Mouse (Mus musculus) E14TG2a.4 (cell line): ENCODE data around the gene Tspo2.

Source experiments
- H3K27me3 ChIP-seq: 2 replicates; pipeline ENCODE4 v1.6.1; 2014; ENCODE audit warnings: low read length, control low read depth; ENCODE audit not compliant: insufficient read depth
- H3K36me3 ChIP-seq: 2 replicates; pipeline ENCODE4 v1.6.1; 2014; ENCODE audit warnings: low read length, control low read depth; ENCODE audit not compliant: insufficient read depth
- H3K4me1 ChIP-seq: replicated peaks from 2 replicates; pipeline ENCODE4 v1.6.1; 2014; ENCODE audit warnings: low read depth, low read length, control low read depth
- H3K4me3 ChIP-seq: replicated peaks from 2 replicates; pipeline ENCODE4 v1.5.1; 2014; ENCODE audit warnings: mild to moderate bottlenecking, low read length
- H3K9me3 ChIP-seq: 2 replicates; pipeline ENCODE4 v1.6.1; 2014; ENCODE audit warnings: low read length, control low read depth
- CTCF ChIP-seq: conservative IDR thresholded peaks from 2 replicates; pipeline ENCODE4 v1.5.1; 2014; ENCODE audit warnings: low read length
- NANOG ChIP-seq: IDR thresholded peaks from 2 replicates; pipeline ENCODE4 v1.6.1; 2014; ENCODE audit warnings: borderline replicate concordance, low read length, mixed read lengths
- POU5F1 ChIP-seq: IDR thresholded peaks from 2 replicates; pipeline ENCODE4 v1.6.1; 2014; ENCODE audit warnings: low read length, borderline replicate concordance

Tspo2 gene

DNA sequence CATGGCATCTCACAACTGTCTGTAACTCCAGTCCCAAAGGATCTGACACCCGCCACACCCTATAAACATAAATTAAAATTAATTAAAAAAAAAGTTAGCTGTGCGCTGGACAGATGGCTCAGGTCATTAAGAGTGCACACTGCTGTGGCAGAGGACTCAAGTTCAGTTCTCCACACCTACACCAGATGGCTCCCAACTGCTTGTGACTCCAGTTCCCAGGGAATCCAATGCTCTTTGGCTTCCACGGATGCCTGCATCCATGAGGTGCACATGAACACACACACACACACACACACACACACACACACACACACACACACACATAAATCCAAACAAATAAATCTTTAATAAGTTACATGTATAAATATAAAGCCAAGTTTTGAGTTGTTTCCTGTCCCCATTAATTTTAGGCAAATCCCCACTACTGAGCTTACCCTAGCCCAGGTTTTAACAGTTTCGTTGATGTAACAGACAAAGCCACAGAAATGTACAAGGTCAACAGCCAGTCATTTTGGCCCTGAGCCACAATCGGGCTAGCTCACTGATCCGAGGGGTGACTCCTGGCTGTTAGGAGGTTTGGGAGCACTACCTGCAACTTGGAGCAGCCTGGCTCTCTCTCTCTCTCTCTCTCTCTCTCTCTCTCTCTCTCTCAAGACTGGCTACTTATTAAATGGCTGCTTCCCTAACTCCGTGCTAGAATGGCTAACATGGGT lies 8.4 kb downstream of the Tspo2 start:
- Histone ChIP-seq H3K4me3 (peak overlapping the region; percentile 21; the same call in 1 of the 2 replicates), H3K36me3 (no peaks in the 10 kb centered on the region), H3K4me1 (peaks cover 30% of the 10 kb centered on the region), H3K27me3 (no peaks in the 10 kb centered on the region), H3K9me3 (no peaks in the 10 kb centered on the region)
- TF ChIP-seq CTCF, result no peak
- TF ChIP-seq POU5F1, result no peak
- no peak for TF ChIP-seq NANOG

DNA sequence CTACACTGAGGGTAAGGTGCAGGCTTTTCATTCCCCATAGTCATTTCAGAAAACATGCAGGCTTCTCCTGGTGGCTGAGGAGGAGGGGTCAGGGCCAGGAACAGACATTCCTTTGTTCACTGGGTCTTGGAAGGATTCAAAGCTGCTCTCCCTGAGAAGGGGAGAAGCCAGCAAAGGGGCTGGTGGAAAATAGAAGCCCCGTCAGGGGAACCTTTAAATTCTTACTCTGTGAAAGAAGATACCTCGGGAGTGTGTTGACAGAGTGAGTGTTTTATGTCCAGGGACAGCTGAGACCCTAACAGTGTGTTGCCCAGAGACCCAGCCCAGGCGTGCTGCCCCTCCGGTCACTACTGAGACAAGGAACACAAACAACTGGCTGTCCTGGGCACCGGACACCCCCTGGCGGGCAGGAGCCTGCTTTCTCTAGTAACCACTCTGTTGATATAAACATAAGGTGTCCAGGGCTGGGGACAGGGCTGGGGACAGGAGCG lies 13.9 kb downstream of the Tspo2 start:
- no peak overlapping the region for H3K4me3 ChIP-seq
- H3K9me3 ChIP-seq, result no peaks in the 10 kb centered on the region
- H3K27me3 ChIP-seq, result no peaks in the 10 kb centered on the region
- H3K4me1 ChIP-seq, result peaks cover 62% of the 10 kb centered on the region
- H3K36me3 ChIP-seq, result no peaks in the 10 kb centered on the region
- TF ChIP-seq CTCF, result no peak
- TF ChIP-seq POU5F1, result no peak
- no peak for TF ChIP-seq NANOG

DNA sequence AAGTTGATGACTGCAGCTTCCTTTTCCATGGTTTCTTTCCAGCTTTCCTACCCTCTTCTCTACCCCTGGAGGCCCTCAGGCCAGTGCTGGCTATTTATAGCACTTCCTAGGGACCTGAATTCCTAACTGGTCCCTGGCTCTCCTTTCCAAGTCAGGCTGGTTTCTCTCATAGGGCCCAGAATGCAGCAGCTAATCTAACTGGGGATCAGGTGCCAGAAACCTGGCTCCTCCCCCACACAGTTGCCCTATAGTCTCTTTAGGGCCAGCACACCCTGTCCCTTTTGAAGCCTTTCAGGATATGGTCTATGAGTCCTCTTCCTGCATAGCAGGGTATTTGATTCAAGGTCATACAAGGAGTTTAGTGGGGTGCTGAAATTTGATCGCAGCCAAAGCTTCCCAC lies 14.8 kb downstream of the Tspo2 start:
- no peak overlapping the region for H3K4me3 ChIP-seq
- H3K36me3 ChIP-seq, result no peaks in the 10 kb centered on the region
- peaks cover 72% of the 10 kb centered on the region for H3K4me1 ChIP-seq
- H3K27me3 ChIP-seq, result no peaks in the 10 kb centered on the region
- TF ChIP-seq CTCF, result no peak
- no peak for TF ChIP-seq POU5F1
- no peak for TF ChIP-seq NANOG
- H3K9me3 ChIP-seq, result no peaks in the 10 kb centered on the region

DNA sequence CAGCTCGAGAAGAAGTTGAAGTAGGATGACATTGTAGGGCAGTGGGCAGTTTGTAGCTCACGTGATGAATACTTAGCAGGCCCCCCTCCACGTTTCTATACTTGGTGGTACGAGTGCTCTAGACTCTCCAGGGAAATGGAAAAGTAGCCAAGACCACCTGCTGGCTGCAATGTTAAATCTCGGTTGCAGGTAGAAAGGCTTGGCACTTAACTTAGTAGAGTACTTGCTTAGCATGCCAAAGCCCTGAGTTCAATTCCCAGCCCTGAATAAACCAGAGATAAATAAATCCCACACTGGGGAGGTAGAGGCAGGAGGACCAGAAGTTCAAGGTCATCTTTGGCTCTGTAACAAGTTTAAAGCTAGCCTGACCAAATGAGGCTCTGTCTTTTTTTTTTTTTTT lies 16.8 kb downstream of the Tspo2 start:
- H3K4me1 ChIP-seq, result peaks cover 91% of the 10 kb centered on the region
- H3K4me3 ChIP-seq, result no peak overlapping the region
- H3K36me3 ChIP-seq, result no peaks in the 10 kb centered on the region
- no peaks in the 10 kb centered on the region for H3K9me3 ChIP-seq
- TF ChIP-seq NANOG (no peak), CTCF (no peak), POU5F1 (no peak)
- no peaks in the 10 kb centered on the region for H3K27me3 ChIP-seq

DNA sequence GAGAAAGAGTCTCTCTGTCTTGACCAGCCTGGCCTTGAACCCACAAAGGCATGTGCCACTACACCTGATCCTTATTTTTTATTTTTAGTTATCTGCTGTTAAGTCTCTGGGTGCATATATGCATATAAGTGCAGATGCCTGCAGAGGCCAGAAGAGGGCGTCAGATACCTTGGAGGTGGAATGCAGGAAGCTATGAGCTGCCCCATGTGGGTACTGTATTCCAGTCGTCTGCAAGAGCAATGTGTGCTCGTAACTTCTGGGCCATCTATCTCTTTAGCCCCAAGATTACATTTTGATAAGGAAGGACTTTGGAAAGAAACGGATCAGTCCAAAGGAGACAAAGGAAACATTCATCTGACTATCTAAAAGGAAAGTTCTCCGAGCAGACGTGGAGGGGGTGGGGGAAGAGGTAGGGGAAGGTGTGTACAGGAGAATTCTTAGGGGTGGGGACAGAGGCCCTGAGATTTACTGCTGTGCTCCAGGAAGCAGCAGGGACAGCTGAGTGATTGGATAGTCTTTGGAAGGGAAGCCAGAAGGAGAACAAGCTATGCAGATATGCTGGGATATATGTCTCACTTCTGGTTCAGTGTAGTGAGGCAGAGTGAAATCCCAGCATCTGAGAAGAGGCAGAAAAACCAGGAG lies 17.5 kb downstream of the Tspo2 start:
- H3K36me3 ChIP-seq, result no peaks in the 10 kb centered on the region
- H3K9me3 ChIP-seq, result no peaks in the 10 kb centered on the region
- H3K4me1 ChIP-seq, result peaks cover 93% of the 10 kb centered on the region
- no peak for TF ChIP-seq POU5F1
- peak; percentile 53 for TF ChIP-seq CTCF
- H3K4me3 ChIP-seq, result no peak overlapping the region
- no peaks in the 10 kb centered on the region for H3K27me3 ChIP-seq

DNA sequence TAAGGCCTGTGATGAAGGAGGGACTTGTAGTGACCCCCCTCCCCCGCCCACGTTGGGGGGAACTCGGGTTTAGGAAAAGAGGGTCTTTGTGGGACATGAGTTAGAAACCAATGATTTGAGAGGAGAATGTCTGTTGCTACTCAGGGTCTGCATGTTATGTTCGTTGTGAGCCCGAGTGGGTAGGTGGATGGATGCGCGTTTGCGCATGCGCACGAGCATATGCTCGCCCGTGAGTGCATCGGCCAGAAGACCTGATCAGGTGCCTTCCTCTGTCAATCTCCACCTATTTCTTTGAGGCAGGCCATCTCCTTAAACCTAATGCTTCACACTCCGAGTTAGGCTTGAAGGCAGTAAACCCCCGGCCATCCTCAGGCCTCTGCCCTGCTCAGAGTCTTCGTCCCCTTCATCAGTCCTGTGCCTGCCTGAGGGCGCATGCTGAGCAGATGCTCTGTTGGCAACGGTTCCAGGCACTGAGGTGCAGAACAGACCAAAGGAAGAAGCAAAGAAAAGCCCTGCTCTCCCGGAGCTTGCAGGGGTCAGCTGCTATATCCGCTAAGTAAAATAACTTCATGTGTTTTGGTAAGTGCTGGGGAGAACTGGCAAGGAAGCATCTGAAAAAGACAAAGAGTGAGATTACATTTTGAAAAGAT lies 18.2 kb downstream of the Tspo2 start:
- H3K27me3 ChIP-seq, result no peaks in the 10 kb centered on the region

DNA sequence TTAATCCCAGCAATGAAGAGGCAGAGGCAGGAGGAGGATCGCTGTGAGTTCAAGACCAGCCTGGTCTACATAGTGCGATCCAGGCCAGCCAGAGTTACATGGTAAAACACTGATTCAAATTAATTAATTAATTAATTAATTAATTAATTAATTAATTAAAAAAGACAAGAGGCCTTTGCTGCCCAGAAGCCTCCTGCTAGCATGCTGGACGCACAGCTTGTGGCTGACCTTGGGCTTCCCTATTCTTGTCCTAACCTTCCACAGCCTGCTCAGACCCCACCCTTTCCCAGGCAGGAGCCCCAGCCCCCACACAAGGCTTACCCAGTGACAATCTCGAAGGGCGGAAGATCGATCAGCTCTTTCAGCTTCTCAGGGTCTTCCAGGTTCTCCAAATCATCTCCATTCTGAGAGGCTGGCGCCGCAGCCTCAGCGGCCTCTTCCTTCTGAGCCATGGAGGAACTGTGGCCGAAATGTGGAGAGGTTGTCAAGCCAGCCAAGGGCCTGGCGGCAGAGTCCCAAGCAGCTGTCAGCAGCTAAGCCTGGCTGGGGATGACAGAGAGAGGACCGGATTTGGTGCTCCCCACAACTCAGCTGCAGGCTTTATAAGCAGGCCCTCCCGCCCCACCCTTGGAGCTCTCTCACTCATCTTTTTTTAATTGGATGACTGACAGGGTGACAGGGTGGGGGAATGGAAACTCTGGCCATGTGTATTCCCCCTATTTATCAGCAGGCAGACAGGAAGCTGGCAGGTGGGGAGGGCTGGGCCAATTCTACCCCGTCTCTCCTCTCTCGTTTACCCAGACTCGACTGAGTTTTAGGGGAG lies 19.0 kb downstream of the Tspo2 start, which contains the start of gene Apobec2:
Apobec2 (minus strand) TSS at position 773 of the 823 bp plus-strand sequence.
- Histone ChIP-seq H3K4me1 (peaks cover 98% of the 10 kb centered on the region), H3K9me3 (no peaks in the 10 kb centered on the region), H3K4me3 (peak within 1 kb of the TSS; percentile 65), H3K36me3 (no peaks in the 10 kb centered on the region), H3K27me3 (no peaks in the 10 kb centered on the region)
- TF ChIP-seq POU5F1 (no peak), CTCF (no peak), NANOG (no peak)

More for the DNA sequence above, 18.2 kb downstream of the Tspo2 start:
- no peaks in the 10 kb centered on the region for H3K9me3 ChIP-seq
- H3K4me1 ChIP-seq, result peaks cover 98% of the 10 kb centered on the region
- H3K4me3 ChIP-seq, result peak overlapping the region; percentile 23; the same call in 1 of the 2 replicates
- TF ChIP-seq CTCF (no peak), NANOG (no peak), POU5F1 (no peak)
- H3K36me3 ChIP-seq, result no peaks in the 10 kb centered on the region
